Mouse (Mus musculus): ENCODE data around the gene Dock1. TPM values are rescaled to one million over a fixed set of nuclear protein-coding genes. Genes with fewer than 3 reads are reported as not detected.

The Dock1 gene
- polyA plus RNA-seq, 1 experiment from 2014 or later = 25.0 TPM

DNA sequence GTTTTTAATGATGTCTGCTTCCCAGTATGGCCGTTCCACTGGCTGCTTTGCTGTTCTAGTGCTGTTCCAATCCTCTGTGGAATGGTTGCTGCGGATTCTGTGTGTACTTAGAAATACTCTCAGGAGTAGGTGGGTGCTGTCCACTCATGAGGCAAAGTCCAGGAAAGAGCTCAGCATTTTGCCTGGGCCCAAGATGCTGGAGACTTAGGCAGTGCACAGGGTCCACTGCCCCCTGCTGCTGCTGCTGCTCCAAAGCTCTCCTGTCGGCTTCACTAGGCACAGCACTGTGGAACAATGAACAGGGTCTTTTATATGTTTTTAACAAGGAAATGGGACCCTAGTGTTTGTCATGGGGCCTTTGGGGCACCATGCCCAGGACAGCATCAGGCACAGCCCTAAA, 361.0 kb downstream of the Dock1 start:
- no peaks in the 10 kb centered on the region for H3K9me3 ChIP-seq (ENCODE audit: control insufficient read depth, low read length)
- no peak overlapping the region for H3K4me3 ChIP-seq (ENCODE audit: low read depth, low read length)
- no peak for ATAC-seq (ENCODE audit: low FRiP score)
- DNase-seq (ENCODE audit: low spot score) = no peak
- H3K27me3 ChIP-seq (ENCODE audit: control insufficient read depth, insufficient read depth, low read length) = no peaks in the 10 kb centered on the region
- H3K36me3 ChIP-seq (ENCODE audit: control insufficient read depth, insufficient read depth, low read length) = no peaks in the 10 kb centered on the region
- H3K27ac ChIP-seq (ENCODE audit: low read depth, low read length) = no peak overlapping the region
- no peak overlapping the region for H3K9ac ChIP-seq (ENCODE audit: low read depth, low read length)
- 61% methylated on average over 3 of the region's 3 CpGs for WGBS
- H3K4me1 ChIP-seq (replicated peaks; ENCODE audit: control insufficient read depth, insufficient read depth, low read length) = no peaks in the 10 kb centered on the region
- H3K4me2 ChIP-seq (replicated peaks; ENCODE audit: low read depth, low read length) = no peak overlapping the region

DNA sequence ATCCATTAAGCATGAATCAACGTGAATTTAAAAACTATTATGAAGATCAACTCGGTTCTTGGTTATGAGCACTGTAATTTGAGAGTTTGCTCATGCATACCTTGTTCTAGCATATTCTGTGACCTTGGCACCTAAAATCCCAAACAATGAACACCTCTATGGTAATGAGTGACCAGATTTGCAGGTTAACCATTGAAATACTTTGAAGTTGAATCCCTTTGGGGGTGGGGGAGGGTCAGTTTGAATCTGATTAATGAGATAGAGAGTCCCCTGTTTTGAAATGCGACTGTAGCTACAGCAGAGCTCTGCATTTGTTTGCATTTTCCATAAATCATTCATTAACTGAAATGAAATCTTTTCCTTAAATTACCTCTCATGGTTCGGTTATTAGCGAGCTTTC, 364.4 kb downstream of the Dock1 start:
- Histone ChIP-seq H3K27me3 (ENCODE audit: control insufficient read depth, insufficient read depth, low read length) (no peaks in the 10 kb centered on the region), H3K9ac (ENCODE audit: low read depth, low read length) (no peak overlapping the region), H3K27ac (ENCODE audit: low read depth, low read length) (no peak overlapping the region), H3K9me3 (ENCODE audit: control insufficient read depth, low read length) (no peaks in the 10 kb centered on the region), H3K4me1 (replicated peaks; ENCODE audit: control insufficient read depth, insufficient read depth, low read length) (no peaks in the 10 kb centered on the region), H3K4me3 (ENCODE audit: low read depth, low read length) (no peak overlapping the region), H3K36me3 (ENCODE audit: control insufficient read depth, insufficient read depth, low read length) (no peaks in the 10 kb centered on the region), H3K4me2 (replicated peaks; ENCODE audit: low read depth, low read length) (no peak overlapping the region)
- no peak for ATAC-seq (ENCODE audit: low FRiP score)
- WGBS = 82% methylated on average over 5 of the region's 5 CpGs
- no peak for DNase-seq (ENCODE audit: low spot score)

DNA sequence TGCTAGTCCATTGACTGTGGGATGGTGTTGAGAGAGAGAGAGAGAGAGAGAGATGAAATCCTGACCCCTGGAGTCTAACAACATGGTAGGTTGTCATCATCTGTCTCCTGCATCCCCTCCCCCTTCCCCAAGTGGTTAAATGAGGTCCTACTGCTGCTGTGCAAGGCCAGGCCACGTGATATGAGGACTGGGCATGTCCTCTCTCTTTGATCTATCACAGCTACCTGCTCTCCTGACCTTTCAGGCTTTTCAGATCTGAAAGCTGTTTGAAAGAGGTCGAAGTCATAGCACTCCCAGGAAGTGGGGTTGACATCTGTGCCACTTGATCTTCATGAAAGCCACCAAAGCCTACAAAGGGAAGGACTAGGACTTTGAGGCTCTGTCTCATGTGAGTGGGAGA, 365.2 kb downstream of the Dock1 start:
- H3K9me3 ChIP-seq (ENCODE audit: control insufficient read depth, low read length) = no peaks in the 10 kb centered on the region
- H3K4me3 ChIP-seq (ENCODE audit: low read depth, low read length) = no peak overlapping the region
- no peaks in the 10 kb centered on the region for H3K27me3 ChIP-seq (ENCODE audit: control insufficient read depth, insufficient read depth, low read length)
- 54% methylated on average over 2 of the region's 2 CpGs for WGBS
- H3K9ac ChIP-seq (ENCODE audit: low read depth, low read length) = no peak overlapping the region
- ATAC-seq (ENCODE audit: low FRiP score) = no peak
- H3K27ac ChIP-seq (ENCODE audit: low read depth, low read length) = no peak overlapping the region
- H3K36me3 ChIP-seq (ENCODE audit: control insufficient read depth, insufficient read depth, low read length) = no peaks in the 10 kb centered on the region
- H3K4me2 ChIP-seq (replicated peaks; ENCODE audit: low read depth, low read length) = no peak overlapping the region
- H3K4me1 ChIP-seq (replicated peaks; ENCODE audit: control insufficient read depth, insufficient read depth, low read length) = no peaks in the 10 kb centered on the region
- DNase-seq (ENCODE audit: low spot score) = no peak

DNA sequence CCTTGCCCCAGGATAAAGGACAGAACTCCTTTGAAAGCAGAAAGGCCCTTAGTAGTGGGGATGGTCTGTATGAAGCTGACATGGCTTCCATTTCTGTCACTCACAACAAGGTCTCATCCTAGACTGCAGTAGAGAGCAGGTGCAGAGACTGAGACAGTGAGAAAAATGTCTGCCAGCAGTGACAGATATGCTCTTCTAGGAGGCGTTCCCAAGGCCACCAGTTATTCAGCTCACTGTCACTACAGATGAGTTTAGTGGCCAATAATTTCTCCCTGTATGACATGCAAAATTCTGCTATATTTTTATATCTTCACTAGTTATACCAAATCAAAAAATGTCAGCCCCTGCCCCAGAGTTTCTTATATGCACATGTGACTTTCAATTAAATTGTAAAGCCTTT, 368.5 kb downstream of the Dock1 start:
- Histone ChIP-seq H3K4me3 (ENCODE audit: low read depth, low read length) (no peak overlapping the region), H3K27me3 (ENCODE audit: control insufficient read depth, insufficient read depth, low read length) (no peaks in the 10 kb centered on the region), H3K36me3 (ENCODE audit: control insufficient read depth, insufficient read depth, low read length) (no peaks in the 10 kb centered on the region), H3K4me2 (replicated peaks; ENCODE audit: low read depth, low read length) (no peak overlapping the region), H3K9ac (ENCODE audit: low read depth, low read length) (no peak overlapping the region), H3K4me1 (replicated peaks; ENCODE audit: control insufficient read depth, insufficient read depth, low read length) (no peaks in the 10 kb centered on the region), H3K9me3 (ENCODE audit: control insufficient read depth, low read length) (no peaks in the 10 kb centered on the region), H3K27ac (ENCODE audit: low read depth, low read length) (no peak overlapping the region)
- DNase-seq (ENCODE audit: low spot score) = no peak
- ATAC-seq (ENCODE audit: low FRiP score) = no peak
- WGBS = 86% methylated on average over 1 of the region's 1 CpGs

DNA sequence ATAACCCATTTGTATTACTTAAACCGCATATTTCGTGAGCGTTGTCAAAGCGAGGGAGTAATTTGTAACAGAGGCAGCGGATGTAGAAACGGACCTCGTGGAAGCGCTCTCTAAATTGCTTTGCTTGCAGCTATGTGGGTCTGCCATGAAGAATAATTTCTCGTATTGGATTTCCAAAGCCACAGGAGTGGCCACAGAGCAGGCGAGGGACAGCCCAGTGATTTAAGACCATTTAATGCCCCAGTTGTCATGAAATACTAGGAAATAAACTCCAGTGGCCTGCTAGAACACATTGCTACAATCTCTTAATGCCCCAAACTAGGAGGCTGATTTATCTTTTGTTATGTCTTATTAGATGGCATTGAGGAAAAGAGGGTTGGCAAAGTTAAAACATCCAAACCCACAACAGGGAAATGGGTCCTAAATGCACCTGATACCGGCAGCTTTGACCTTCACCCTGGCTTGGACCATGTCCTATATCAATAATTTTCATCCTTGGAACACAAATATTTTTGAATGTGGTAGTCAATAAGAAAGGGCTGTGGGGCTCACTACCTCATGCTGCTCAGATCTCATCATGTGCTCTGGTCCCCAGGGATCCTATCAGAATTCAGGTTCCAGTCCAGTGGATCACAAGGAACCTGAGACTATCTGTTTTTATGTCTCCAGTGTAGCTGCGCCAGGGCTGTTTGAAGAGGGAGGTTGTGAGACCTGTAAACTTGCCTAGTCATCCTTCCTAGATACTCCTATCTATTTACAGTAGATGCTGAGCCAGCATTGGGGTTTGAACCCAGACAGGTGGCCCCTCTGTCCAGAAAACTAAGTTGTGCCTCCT, 373.7 kb downstream of the Dock1 start:
- Histone ChIP-seq H3K4me3 (ENCODE audit: low read depth, low read length) (no peak overlapping the region), H3K9ac (ENCODE audit: low read depth, low read length) (no peak overlapping the region), H3K36me3 (ENCODE audit: control insufficient read depth, insufficient read depth, low read length) (no peaks in the 10 kb centered on the region), H3K9me3 (ENCODE audit: control insufficient read depth, low read length) (no peaks in the 10 kb centered on the region), H3K4me1 (replicated peaks; ENCODE audit: control insufficient read depth, insufficient read depth, low read length) (no peaks in the 10 kb centered on the region), H3K4me2 (replicated peaks; ENCODE audit: low read depth, low read length) (no peak overlapping the region), H3K27me3 (ENCODE audit: control insufficient read depth, insufficient read depth, low read length) (no peaks in the 10 kb centered on the region), H3K27ac (ENCODE audit: low read depth, low read length) (no peak overlapping the region)
- DNase-seq (ENCODE audit: low spot score) (no peak), ATAC-seq (ENCODE audit: low FRiP score) (no peak)
- 85% methylated on average over 12 of the region's 12 CpGs for WGBS

DNA sequence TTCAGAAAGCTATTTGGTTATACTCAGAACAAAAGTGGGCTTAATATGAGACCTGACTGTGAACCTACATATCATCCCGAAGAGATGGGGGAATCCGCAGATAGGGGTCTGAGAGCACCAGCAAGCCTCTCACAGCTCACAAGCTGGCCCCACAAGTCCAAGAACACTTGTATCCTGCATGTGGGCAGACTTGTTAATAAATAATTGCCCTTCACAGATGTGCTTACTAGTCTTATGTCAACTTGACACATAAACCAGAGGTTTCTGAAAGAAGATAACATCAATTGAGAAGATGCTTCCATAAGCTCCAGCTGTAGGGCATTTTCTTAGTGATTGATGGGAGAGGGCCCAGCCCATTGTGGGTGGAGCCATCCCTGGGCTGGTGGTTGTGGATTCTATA, 379.0 kb downstream of the Dock1 start:
- no peak overlapping the region for H3K27ac ChIP-seq (ENCODE audit: low read depth, low read length)
- H3K4me3 ChIP-seq (ENCODE audit: low read depth, low read length) = no peak overlapping the region
- ATAC-seq (ENCODE audit: low FRiP score) (no peak), DNase-seq (ENCODE audit: low spot score) (no peak)
- H3K9ac ChIP-seq (ENCODE audit: low read depth, low read length) = no peak overlapping the region
- 87% methylated on average over 2 of the region's 2 CpGs for WGBS
- no peak overlapping the region for H3K4me2 ChIP-seq (replicated peaks; ENCODE audit: low read depth, low read length)
- H3K4me1 ChIP-seq (replicated peaks; ENCODE audit: control insufficient read depth, insufficient read depth, low read length) = no peaks in the 10 kb centered on the region
- H3K9me3 ChIP-seq (ENCODE audit: control insufficient read depth, low read length) = no peaks in the 10 kb centered on the region
- H3K36me3 ChIP-seq (ENCODE audit: control insufficient read depth, insufficient read depth, low read length) = no peaks in the 10 kb centered on the region
- H3K27me3 ChIP-seq (ENCODE audit: control insufficient read depth, insufficient read depth, low read length) = no peaks in the 10 kb centered on the region

DNA sequence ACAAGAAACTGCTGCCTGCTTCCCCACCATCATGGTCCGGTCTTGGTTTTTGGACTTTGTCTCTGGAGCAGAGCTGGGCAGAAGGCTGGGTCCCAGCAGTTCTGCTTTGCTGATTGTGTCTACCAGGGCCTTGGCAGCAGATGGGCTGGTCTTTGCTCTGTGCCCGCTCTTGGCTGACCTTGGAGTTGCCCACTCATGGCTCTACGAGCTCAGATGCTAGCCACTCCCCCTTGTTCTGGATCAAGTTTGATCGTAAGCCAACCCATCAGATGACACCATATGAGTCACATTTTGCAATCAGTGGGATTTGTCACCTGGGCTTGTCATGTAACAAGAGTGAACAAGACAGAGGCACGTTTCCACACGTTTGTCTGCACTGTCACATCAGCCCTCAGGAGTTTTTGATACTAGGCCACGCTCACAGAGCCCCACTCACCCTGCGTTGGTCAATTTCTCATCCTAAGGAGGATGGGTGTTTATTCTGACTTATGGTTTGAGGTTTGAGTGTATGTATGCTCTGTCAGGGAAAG, 382.8 kb downstream of the Dock1 start:
- WGBS = 92% methylated on average over 8 of the region's 8 CpGs
- H3K4me3 ChIP-seq (ENCODE audit: low read depth, low read length) = no peak overlapping the region
- H3K9ac ChIP-seq (ENCODE audit: low read depth, low read length) = no peak overlapping the region
- no peaks in the 10 kb centered on the region for H3K27me3 ChIP-seq (ENCODE audit: control insufficient read depth, insufficient read depth, low read length)
- H3K9me3 ChIP-seq (ENCODE audit: control insufficient read depth, low read length) = no peaks in the 10 kb centered on the region
- no peaks in the 10 kb centered on the region for H3K4me1 ChIP-seq (replicated peaks; ENCODE audit: control insufficient read depth, insufficient read depth, low read length)
- H3K27ac ChIP-seq (ENCODE audit: low read depth, low read length) = no peak overlapping the region
- no peaks in the 10 kb centered on the region for H3K36me3 ChIP-seq (ENCODE audit: control insufficient read depth, insufficient read depth, low read length)
- DNase-seq (ENCODE audit: low spot score) = no peak
- H3K4me2 ChIP-seq (replicated peaks; ENCODE audit: low read depth, low read length) = no peak overlapping the region
- no peak for ATAC-seq (ENCODE audit: low FRiP score)

DNA sequence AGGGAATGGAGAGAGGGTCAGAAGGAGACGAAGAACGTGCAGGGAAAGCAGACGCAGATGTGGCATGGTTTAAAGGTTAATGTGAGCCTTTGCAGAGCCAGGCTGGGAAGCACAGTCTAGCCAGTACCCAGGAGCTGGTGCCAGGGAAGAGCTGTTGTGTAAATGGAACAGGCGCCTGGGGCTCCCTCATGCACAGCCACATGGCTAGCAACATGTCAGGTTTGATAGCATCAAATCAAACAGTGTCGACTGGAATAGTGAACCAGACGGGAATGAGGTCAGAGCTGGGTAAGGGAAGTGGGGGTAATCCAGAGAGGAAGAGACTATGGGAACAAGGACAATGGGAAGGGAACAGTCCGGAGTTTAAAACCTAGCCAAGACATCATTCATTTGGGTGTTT, 384.2 kb downstream of the Dock1 start:
- H3K9me3 ChIP-seq (ENCODE audit: control insufficient read depth, low read length) = no peaks in the 10 kb centered on the region
- DNase-seq (ENCODE audit: low spot score) = no peak
- no peak for ATAC-seq (ENCODE audit: low FRiP score)

DNA sequence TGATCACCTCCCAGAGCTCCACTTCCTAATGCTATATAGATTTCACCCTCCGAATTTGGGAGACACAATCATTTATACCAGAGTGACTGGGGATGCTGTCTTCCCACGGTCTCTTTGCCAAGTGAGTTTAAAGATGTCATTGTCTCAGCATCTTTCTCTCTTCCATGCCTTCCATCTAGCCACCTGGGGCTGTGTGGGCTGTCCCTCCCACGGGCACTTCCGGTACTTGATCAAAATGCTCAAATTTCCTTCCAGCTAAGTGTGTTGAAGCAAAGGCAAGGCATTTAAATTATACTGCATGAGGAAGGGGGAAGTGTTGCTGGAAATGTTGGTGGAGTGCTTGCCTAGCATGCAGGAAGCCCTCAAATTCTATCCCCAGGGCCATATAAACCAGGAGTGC, 388.6 kb downstream of the Dock1 start:
- Histone ChIP-seq H3K4me1 (replicated peaks; ENCODE audit: control insufficient read depth, insufficient read depth, low read length) (no peaks in the 10 kb centered on the region), H3K27me3 (ENCODE audit: control insufficient read depth, insufficient read depth, low read length) (no peaks in the 10 kb centered on the region), H3K9me3 (ENCODE audit: control insufficient read depth, low read length) (no peaks in the 10 kb centered on the region), H3K36me3 (ENCODE audit: control insufficient read depth, insufficient read depth, low read length) (no peaks in the 10 kb centered on the region), H3K9ac (ENCODE audit: low read depth, low read length) (no peak overlapping the region), H3K27ac (ENCODE audit: low read depth, low read length) (no peak overlapping the region), H3K4me3 (ENCODE audit: low read depth, low read length) (no peak overlapping the region), H3K4me2 (replicated peaks; ENCODE audit: low read depth, low read length) (no peak overlapping the region)
- ATAC-seq (ENCODE audit: low FRiP score) = no peak
- DNase-seq (ENCODE audit: low spot score) = no peak
- WGBS = 88% methylated on average over 4 of the region's 4 CpGs

More for the DNA sequence above, 384.2 kb downstream of the Dock1 start:
- Histone ChIP-seq H3K9ac (ENCODE audit: low read depth, low read length) (no peak overlapping the region), H3K4me2 (replicated peaks; ENCODE audit: low read depth, low read length) (no peak overlapping the region), H3K4me1 (replicated peaks; ENCODE audit: control insufficient read depth, insufficient read depth, low read length) (no peaks in the 10 kb centered on the region), H3K4me3 (ENCODE audit: low read depth, low read length) (no peak overlapping the region), H3K27me3 (ENCODE audit: control insufficient read depth, insufficient read depth, low read length) (no peaks in the 10 kb centered on the region), H3K36me3 (ENCODE audit: control insufficient read depth, insufficient read depth, low read length) (no peaks in the 10 kb centered on the region), H3K27ac (ENCODE audit: low read depth, low read length) (no peak overlapping the region)
- WGBS = 89% methylated on average over 7 of the region's 7 CpGs

Measured in hindbrain, embryonic 11.5 days (tissue).